Mouse (Mus musculus): ENCODE results near the gene Gramd4. TPM values are rescaled to one million over a fixed set of nuclear protein-coding genes. Genes with fewer than 3 reads are reported as not detected.
A peak's percentile ranks its signal among the peaks of the same experiment; 100 is the strongest.

Gene Gramd4
- polyA plus RNA-seq, 1 experiment from 2014 or later = 9.7 TPM

DNA sequence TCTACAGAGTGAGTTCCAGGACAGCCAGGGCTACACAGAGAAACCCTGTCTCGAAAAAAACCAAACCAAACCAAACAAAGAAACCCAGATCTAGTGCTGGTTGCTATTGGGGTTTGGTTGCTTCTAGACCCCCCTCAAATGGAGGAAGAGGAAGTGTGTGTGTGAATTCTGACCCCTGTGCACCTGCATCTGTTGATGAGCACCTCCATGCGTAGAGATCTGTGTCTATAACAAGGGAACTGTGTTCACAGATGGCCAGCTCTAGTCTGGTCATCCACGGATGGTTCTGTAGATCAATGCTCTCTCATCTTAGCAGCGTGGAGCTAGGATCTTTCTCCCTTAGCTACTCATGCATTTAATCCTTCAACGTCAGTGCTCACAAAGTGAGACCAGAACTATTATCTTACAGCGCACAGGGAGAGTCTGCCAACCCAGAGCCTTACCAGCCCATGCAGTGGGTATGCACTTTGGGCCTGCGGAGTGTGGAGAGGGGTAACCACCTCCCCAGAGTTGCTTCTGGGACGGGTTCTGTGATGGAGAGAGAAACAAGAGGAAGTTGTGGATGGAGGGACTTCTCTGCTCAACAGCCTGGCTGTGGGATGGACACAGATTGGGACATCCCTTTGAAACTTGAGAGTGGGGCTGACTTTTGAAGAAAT, 6.8 kb downstream of the Gramd4 start:
- Histone ChIP-seq H3K36me3 (ENCODE audit: control insufficient read depth, insufficient read depth, low read length) (no peaks in the 10 kb centered on the region), H3K9ac (ENCODE audit: low read depth, low read length) (no peak overlapping the region), H3K4me3 (ENCODE audit: low read length) (no peak overlapping the region), H3K27ac (ENCODE audit: low read depth, low read length) (no peak overlapping the region), H3K9me3 (ENCODE audit: control insufficient read depth, low read length) (no peaks in the 10 kb centered on the region), H3K4me2 (replicated peaks; ENCODE audit: low read depth, low read length) (no peak overlapping the region; the same call in 1 of the 2 replicates), H3K27me3 (ENCODE audit: control insufficient read depth, insufficient read depth, low read length) (no peaks in the 10 kb centered on the region), H3K4me1 (ENCODE audit: control insufficient read depth, insufficient read depth, low read length) (peaks cover 54% of the 10 kb centered on the region)
- WGBS = 52% methylated on average over 8 of the region's 8 CpGs
- no peak for ATAC-seq (ENCODE audit: low FRiP score, low TSS enrichment)

GRCm38 (mm10) chr15:86064850-86065229, 7.3 kb downstream of the Gramd4 start:
- H3K27ac ChIP-seq (ENCODE audit: low read depth, low read length) = no peak overlapping the region

GRCm38 (mm10) chr15:86065367-86065766, 7.9 kb downstream of the Gramd4 start:
- Histone ChIP-seq H3K9ac (ENCODE audit: low read depth, low read length) (no peak overlapping the region), H3K27me3 (ENCODE audit: control insufficient read depth, insufficient read depth, low read length) (no peaks in the 10 kb centered on the region), H3K27ac (ENCODE audit: low read depth, low read length) (no peak overlapping the region), H3K4me1 (ENCODE audit: control insufficient read depth, insufficient read depth, low read length) (peaks cover 50% of the 10 kb centered on the region), H3K36me3 (ENCODE audit: control insufficient read depth, insufficient read depth, low read length) (no peaks in the 10 kb centered on the region), H3K4me2 (replicated peaks; ENCODE audit: low read depth, low read length) (no peak overlapping the region), H3K9me3 (ENCODE audit: control insufficient read depth, low read length) (no peaks in the 10 kb centered on the region), H3K4me3 (ENCODE audit: low read length) (no peak overlapping the region)
- no peak for ATAC-seq (ENCODE audit: low FRiP score, low TSS enrichment)
- WGBS = 90% methylated on average over 4 of the region's 4 CpGs

More at GRCm38 (mm10) chr15:86064850-86065229, 7.3 kb downstream of the Gramd4 start:
- no peak overlapping the region for H3K4me3 ChIP-seq (ENCODE audit: low read length)
- H3K9ac ChIP-seq (ENCODE audit: low read depth, low read length) = no peak overlapping the region
- ATAC-seq (ENCODE audit: low FRiP score, low TSS enrichment) = no peak
- no peaks in the 10 kb centered on the region for H3K27me3 ChIP-seq (ENCODE audit: control insufficient read depth, insufficient read depth, low read length)
- H3K4me1 ChIP-seq (ENCODE audit: control insufficient read depth, insufficient read depth, low read length) = peaks cover 50% of the 10 kb centered on the region
- no peaks in the 10 kb centered on the region for H3K9me3 ChIP-seq (ENCODE audit: control insufficient read depth, low read length)
- H3K36me3 ChIP-seq (ENCODE audit: control insufficient read depth, insufficient read depth, low read length) = no peaks in the 10 kb centered on the region
- no peak overlapping the region; the same call in 1 of the 2 replicates for H3K4me2 ChIP-seq (replicated peaks; ENCODE audit: low read depth, low read length)
- WGBS = 67% methylated on average over 3 of the region's 3 CpGs

- Histone ChIP-seq H3K27me3 (ENCODE audit: control insufficient read depth, insufficient read depth, low read length) (no peaks in the 10 kb centered on the region), H3K9ac (ENCODE audit: low read depth, low read length) (no peak overlapping the region), H3K4me2 (replicated peaks; ENCODE audit: low read depth, low read length) (no peak overlapping the region), H3K36me3 (ENCODE audit: control insufficient read depth, insufficient read depth, low read length) (no peaks in the 10 kb centered on the region), H3K4me3 (ENCODE audit: low read length) (no peak overlapping the region), H3K4me1 (ENCODE audit: control insufficient read depth, insufficient read depth, low read length) (peaks cover 38% of the 10 kb centered on the region), H3K27ac (ENCODE audit: low read depth, low read length) (0 out of 2 replicates have a peak overlapping the region, but pooled peaks have one; percentile 13), H3K9me3 (ENCODE audit: control insufficient read depth, low read length) (no peaks in the 10 kb centered on the region)
- ATAC-seq (ENCODE audit: low FRiP score, low TSS enrichment) = no peak
- 28% methylated on average over 14 of the region's 14 CpGs for WGBS
These were observed 9.5 kb downstream of the Gramd4 start for GRCm38 (mm10) chr15:86066836-86067580.

DNA sequence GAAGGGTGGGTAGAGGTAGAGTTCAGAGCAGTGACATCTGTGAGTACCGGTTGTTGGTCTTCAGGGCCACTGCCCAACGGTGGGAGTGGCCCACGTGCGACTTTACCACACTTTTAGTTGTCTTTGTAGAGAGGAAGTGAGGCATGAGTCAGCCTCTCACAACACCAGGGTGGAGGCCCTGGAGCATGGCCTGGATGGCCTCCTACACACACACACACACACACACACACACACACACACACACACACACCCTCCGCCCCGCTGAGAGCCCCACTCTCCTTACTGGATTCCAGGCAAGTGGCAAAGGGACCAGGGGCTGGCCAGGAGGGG, 10.1 kb downstream of the Gramd4 start:
- ATAC-seq (ENCODE audit: low FRiP score, low TSS enrichment) = peak; percentile 58
- H3K4me2 ChIP-seq (replicated peaks; ENCODE audit: low read depth, low read length) = no peak overlapping the region

GRCm38 (mm10) chr15:86067941-86068495, 10.5 kb downstream of the Gramd4 start:
- Histone ChIP-seq H3K9ac (ENCODE audit: low read depth, low read length) (no peak overlapping the region), H3K4me3 (ENCODE audit: low read length) (no peak overlapping the region), H3K27me3 (ENCODE audit: control insufficient read depth, insufficient read depth, low read length) (no peaks in the 10 kb centered on the region), H3K4me1 (ENCODE audit: control insufficient read depth, insufficient read depth, low read length) (peaks cover 34% of the 10 kb centered on the region), H3K27ac (ENCODE audit: low read depth, low read length) (no peak overlapping the region), H3K9me3 (ENCODE audit: control insufficient read depth, low read length) (no peaks in the 10 kb centered on the region), H3K4me2 (replicated peaks; ENCODE audit: low read depth, low read length) (no peak overlapping the region), H3K36me3 (ENCODE audit: control insufficient read depth, insufficient read depth, low read length) (no peaks in the 10 kb centered on the region)
- WGBS = 77% methylated on average over 4 of the region's 4 CpGs
- no peak for ATAC-seq (ENCODE audit: low FRiP score, low TSS enrichment)

More for the DNA sequence above, 10.1 kb downstream of the Gramd4 start:
- Histone ChIP-seq H3K36me3 (ENCODE audit: control insufficient read depth, insufficient read depth, low read length) (no peaks in the 10 kb centered on the region), H3K9me3 (ENCODE audit: control insufficient read depth, low read length) (no peaks in the 10 kb centered on the region), H3K9ac (ENCODE audit: low read depth, low read length) (no peak overlapping the region), H3K4me3 (ENCODE audit: low read length) (no peak overlapping the region), H3K27ac (ENCODE audit: low read depth, low read length) (no peak overlapping the region), H3K4me1 (ENCODE audit: control insufficient read depth, insufficient read depth, low read length) (peaks cover 38% of the 10 kb centered on the region), H3K27me3 (ENCODE audit: control insufficient read depth, insufficient read depth, low read length) (no peaks in the 10 kb centered on the region)
- 11% methylated on average over 6 of the region's 6 CpGs for WGBS

DNA sequence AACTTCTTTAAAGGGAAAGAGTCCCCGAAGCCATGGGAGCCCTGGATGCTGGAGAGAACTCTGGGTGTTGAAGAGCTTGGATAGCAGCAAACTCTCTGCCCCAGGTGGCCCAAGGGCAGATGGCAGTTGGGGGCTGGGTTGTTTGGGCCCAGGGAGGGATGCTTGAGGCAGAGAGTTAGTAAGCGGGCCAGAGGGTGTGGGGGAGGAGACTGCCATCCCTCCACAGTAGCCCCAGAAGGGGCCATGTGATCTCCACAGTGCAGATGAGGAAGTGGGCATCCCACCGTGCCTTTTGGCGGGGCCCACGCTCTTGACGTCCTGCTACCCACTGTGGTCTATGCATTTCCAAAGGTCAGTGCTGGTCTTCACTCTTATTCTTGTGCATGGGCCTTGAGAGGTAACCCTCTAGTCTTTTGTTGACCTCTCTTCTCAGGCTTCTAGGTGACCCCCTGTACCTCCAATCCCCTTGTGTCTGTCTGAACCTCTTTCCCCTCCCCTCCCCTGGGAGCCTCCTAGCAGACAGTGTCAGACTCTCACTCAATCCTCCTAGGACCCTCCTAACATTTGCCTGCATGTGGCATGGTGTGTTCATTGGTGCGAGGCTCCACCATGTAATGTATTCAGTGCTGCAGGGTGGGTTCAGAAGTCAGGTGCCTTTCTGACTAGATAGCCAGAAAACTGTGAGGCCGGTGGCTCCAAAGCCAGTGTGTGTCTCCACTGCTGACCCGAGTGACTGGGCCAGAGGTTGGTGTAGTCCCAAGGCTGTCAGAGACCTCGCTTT, 11.7 kb downstream of the Gramd4 start:
- no peak for ATAC-seq (ENCODE audit: low FRiP score, low TSS enrichment)
- no peak overlapping the region for H3K9ac ChIP-seq (ENCODE audit: low read depth, low read length)
- peaks cover 34% of the 10 kb centered on the region for H3K4me1 ChIP-seq (ENCODE audit: control insufficient read depth, insufficient read depth, low read length)
- H3K9me3 ChIP-seq (ENCODE audit: control insufficient read depth, low read length) = no peaks in the 10 kb centered on the region
- 74% methylated on average over 10 of the region's 10 CpGs for WGBS
- H3K27ac ChIP-seq (ENCODE audit: low read depth, low read length) = no peak overlapping the region
- no peak overlapping the region for H3K4me2 ChIP-seq (replicated peaks; ENCODE audit: low read depth, low read length)
- no peak overlapping the region for H3K4me3 ChIP-seq (ENCODE audit: low read length)
- H3K27me3 ChIP-seq (ENCODE audit: control insufficient read depth, insufficient read depth, low read length) = no peaks in the 10 kb centered on the region
- H3K36me3 ChIP-seq (ENCODE audit: control insufficient read depth, insufficient read depth, low read length) = no peaks in the 10 kb centered on the region

DNA sequence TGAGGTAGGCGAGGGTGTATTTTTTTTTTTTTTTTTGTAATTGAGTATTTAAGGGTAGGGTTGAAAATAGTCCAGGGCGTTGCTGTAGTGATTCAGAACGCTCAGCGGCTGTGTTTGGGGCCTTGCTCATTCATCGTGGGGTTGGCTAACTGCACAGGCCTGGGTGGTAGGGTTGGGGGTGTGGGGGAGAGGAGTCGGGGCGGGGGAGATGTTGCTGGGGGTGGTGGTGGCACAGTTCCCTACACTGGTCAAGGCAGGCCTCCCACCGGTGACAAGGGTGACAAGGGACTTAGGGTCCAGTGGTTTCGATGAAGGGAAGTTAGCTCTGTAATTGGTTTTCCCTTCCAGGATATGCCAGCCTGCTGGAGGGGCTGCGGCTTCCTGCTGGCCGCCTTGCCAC, 12.9 kb downstream of the Gramd4 start:
- no peak for ATAC-seq (ENCODE audit: low FRiP score, low TSS enrichment)
- H3K36me3 ChIP-seq (ENCODE audit: control insufficient read depth, insufficient read depth, low read length) = no peaks in the 10 kb centered on the region
- H3K9me3 ChIP-seq (ENCODE audit: control insufficient read depth, low read length) = no peaks in the 10 kb centered on the region
- H3K9ac ChIP-seq (ENCODE audit: low read depth, low read length) = no peak overlapping the region
- H3K27me3 ChIP-seq (ENCODE audit: control insufficient read depth, insufficient read depth, low read length) = no peaks in the 10 kb centered on the region
- 68% methylated on average over 11 of the region's 11 CpGs for WGBS
- H3K4me3 ChIP-seq (ENCODE audit: low read length) = no peak overlapping the region
- H3K4me2 ChIP-seq (replicated peaks; ENCODE audit: low read depth, low read length) = no peak overlapping the region
- H3K27ac ChIP-seq (ENCODE audit: low read depth, low read length) = no peak overlapping the region
- H3K4me1 ChIP-seq (ENCODE audit: control insufficient read depth, insufficient read depth, low read length) = peaks cover 28% of the 10 kb centered on the region

Data from kidney, embryonic 14.5 days (tissue).